Mouse (Mus musculus) cortical plate, adult 2 months (tissue): ENCODE results near the gene Cd52.

ENCODE experiments used
- CTCF ChIP-seq: fragments of 200-500 bp; IDR thresholded peaks from 2 replicates; pipeline ENCODE4 v1.5.1; 2011; ENCODE audit warnings: mild to moderate bottlenecking, control low read depth, low read length; ENCODE audit not compliant: insufficient read depth; ENCODE audit errors: extremely low read depth
- POLR2A ChIP-seq: fragments of 200-500 bp; IDR thresholded peaks from 2 replicates; pipeline ENCODE4 v1.6.1; 2011; ENCODE audit warnings: mild to moderate bottlenecking, low read length, control low read depth; ENCODE audit not compliant: insufficient read depth; ENCODE audit errors: extremely low read depth

DNA sequence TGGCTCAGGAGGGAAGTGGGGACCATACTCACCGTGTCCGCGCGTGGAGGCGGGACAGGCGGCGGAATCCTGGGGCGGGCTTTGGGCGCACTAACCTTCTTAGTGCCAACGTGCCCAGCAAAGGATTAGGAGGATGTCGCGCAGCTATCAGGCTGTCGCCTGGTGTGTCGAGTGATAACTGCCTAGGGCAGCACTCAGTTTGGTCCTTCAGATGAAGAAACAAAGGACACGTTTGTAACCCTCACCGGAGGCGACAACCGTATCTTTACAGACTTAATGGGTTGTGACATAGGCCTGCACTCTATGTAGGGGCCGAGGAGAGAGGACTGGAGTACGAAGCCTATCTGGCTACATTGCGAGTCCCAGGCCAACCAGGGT, 7.8 kb upstream of the Cd52 start:
- TF ChIP-seq CTCF: no peak
- no peak for TF ChIP-seq POLR2A
